Mouse (Mus musculus) lung, embryonic 15.5 days (tissue): ENCODE data around the gene Mbd5. TPM values are rescaled to one million over a fixed set of nuclear protein-coding genes. Genes with fewer than 3 reads are reported as not detected.
"Not testable (repeated sequence)": the region's sequence is repeated elsewhere in the genome, so short reads cannot be mapped to it uniquely, and the experiment has no call there.

Experiments used
- ATAC-seq: fragments of 200-750 bp; cut with Nextera tagmentation; 2 replicates; pipeline ENCODE4 v1.8.0; 2017; ENCODE audit warnings: moderate number of reproducible peaks, borderline replicate concordance; ENCODE audit not compliant: low FRiP score, low TSS enrichment; ENCODE audit errors: extremely low read depth
- H3K27ac ChIP-seq: fragments of 300-500 bp; sonication (generic); 2 replicates; pipeline ENCODE4 v1.5.1; 2015; ENCODE audit warnings: moderate library complexity, mild to moderate bottlenecking, inconsistent platforms
- H3K27me3 ChIP-seq: fragments of 300-500 bp; sonication (generic); 2 replicates; pipeline ENCODE4 v1.6.1; 2015; ENCODE audit warnings: inconsistent platforms
- H3K36me3 ChIP-seq: fragments of 300-500 bp; sonication (generic); 2 replicates; pipeline ENCODE4 v1.6.1; 2015; ENCODE audit warnings: inconsistent platforms
- H3K4me1 ChIP-seq: fragments of 300-500 bp; sonication (generic); 2 replicates; pipeline ENCODE4 v1.6.1; 2015; ENCODE audit warnings: inconsistent platforms
- H3K4me2 ChIP-seq: fragments of 300-500 bp; sonication (generic); 2 replicates; pipeline ENCODE4 v1.6.1; 2015; ENCODE audit warnings: inconsistent platforms, mild to moderate bottlenecking, moderate library complexity
- H3K4me3 ChIP-seq: fragments of 300-500 bp; sonication (generic); 2 replicates; pipeline ENCODE4 v1.5.1; 2015; ENCODE audit warnings: mild to moderate bottlenecking, inconsistent platforms
- H3K9ac ChIP-seq: fragments of 300-500 bp; sonication (generic); 2 replicates; pipeline ENCODE4 v1.6.1; 2015; ENCODE audit warnings: inconsistent platforms
- H3K9me3 ChIP-seq: fragments of 300-500 bp; sonication (generic); 2 replicates; pipeline ENCODE4 v1.6.1; 2016; ENCODE audit warnings: inconsistent platforms
- WGBS: fragments of 180-500 bp; shearing (Covaris S2); methylation state at CpG from one replicate; pipeline ENCODE4 v1.1.7; 2015; 5-methylcytosine and 5-hydroxymethylcytosine counted together
- polyA plus RNA-seq: library from polyadenylated mRNA; unstranded; fragments of >200 nt; fragmentation: Nextera tagmentation; extraction: Ambion mirVana; gene quantifications from 2 replicates; pipeline ENCODE4 v1.2.1, GENCODE M21; 2015

Gene Mbd5
- polyA plus RNA-seq, 1 experiment from 2014 or later = 21.9 TPM

DNA sequence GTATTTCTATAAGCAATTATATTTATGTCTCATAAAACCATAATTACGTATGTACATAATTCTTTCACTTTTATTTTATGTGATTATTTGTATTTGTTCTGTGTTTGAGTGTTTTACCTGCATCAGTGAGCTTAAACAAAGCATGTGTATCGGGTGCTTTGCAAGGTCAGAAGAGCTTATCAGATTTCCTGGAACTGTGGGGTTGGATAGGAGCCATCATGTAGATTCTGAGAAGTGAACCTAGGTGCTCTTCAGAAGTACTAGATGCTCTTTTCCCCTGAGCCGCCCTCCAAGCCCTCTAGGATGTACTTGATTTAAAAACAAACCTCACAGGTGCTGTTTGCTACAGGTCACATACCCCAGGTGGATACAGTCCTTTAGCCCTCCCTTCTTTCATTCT, 227.7 kb downstream of the Mbd5 start:
- no peaks in the 10 kb centered on the region for H3K9me3 ChIP-seq
- no peaks in the 10 kb centered on the region for H3K27me3 ChIP-seq
- H3K36me3 ChIP-seq = no peaks in the 10 kb centered on the region
- no peak overlapping the region for H3K4me3 ChIP-seq
- no peak overlapping the region for H3K4me2 ChIP-seq
- H3K4me1 ChIP-seq = no peaks in the 10 kb centered on the region
- H3K27ac ChIP-seq = no peak overlapping the region
- no peak for ATAC-seq
- 71% methylated on average over 3 of the region's 3 CpGs for WGBS
- H3K9ac ChIP-seq = no peak overlapping the region

DNA sequence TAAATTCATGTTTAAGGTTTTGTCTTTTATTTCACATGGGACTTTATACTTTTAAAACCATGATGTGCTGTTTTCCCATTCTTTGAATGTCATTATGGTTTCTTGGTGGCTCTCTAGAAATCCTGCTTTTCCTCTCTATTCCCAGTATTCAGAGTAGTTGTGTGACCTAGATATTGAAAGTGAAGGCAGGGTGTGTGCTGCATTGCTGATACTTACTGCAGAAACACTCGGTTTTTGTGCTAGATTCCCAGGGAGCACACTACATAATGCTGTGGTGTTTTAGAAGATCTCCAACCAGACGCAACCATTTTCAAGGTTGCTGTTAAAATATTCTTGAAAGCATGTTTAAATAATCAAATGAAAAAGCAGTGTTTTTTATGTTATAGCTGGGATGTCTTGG, 241.7 kb downstream of the Mbd5 start:
- no peaks in the 10 kb centered on the region for H3K9me3 ChIP-seq
- H3K4me1 ChIP-seq = no peaks in the 10 kb centered on the region
- H3K27ac ChIP-seq = no peak overlapping the region
- 76% methylated on average over 2 of the region's 2 CpGs for WGBS
- no peak overlapping the region for H3K9ac ChIP-seq
- no peaks in the 10 kb centered on the region for H3K27me3 ChIP-seq
- H3K4me2 ChIP-seq = no peak overlapping the region
- H3K36me3 ChIP-seq = no peaks in the 10 kb centered on the region
- no peak for ATAC-seq
- H3K4me3 ChIP-seq = no peak overlapping the region

DNA sequence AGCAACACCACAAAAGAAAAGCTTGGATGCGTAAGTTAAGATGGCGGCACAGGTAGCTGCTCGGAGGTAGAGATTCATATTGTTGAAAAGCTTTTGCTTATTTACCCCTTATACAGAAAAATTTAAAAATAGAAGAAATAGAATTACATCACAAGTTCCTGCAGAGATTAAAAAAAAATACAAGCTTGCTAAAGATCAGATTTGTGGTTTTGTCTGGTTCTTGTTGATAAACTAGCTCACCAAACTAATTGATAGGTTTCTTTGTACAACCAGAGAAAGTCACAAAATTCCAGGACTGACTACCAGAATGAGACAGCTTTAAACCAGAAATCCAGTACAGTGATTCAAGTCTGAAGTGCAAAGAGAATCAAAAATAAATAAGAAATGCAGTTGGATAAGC, 242.4 kb downstream of the Mbd5 start:
- no peaks in the 10 kb centered on the region for H3K4me1 ChIP-seq
- WGBS = 96% methylated on average over 3 of the region's 3 CpGs
- no peak overlapping the region for H3K4me2 ChIP-seq
- no peaks in the 10 kb centered on the region for H3K27me3 ChIP-seq
- no peaks in the 10 kb centered on the region for H3K36me3 ChIP-seq
- no peak overlapping the region for H3K9ac ChIP-seq
- no peak overlapping the region for H3K27ac ChIP-seq
- H3K4me3 ChIP-seq = no peak overlapping the region
- no peak for ATAC-seq
- H3K9me3 ChIP-seq = no peaks in the 10 kb centered on the region

DNA sequence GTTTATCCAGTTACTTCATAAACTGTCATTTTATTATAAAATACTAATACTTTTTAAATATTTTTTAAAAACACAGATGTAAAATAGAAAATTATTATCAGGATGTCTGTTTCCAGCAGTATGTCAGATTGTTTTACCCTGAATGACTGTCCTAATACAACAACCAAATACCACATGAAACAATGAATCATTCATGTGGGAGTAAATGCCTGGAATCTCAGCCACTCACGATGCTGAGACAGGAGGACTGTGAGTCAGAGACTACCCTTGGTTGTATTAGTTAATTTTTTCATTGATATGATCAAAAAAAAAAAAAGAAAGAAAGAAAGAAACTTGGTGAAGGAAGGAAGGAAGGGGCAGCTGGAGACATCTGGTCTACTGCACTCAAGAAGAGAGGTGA, 254.8 kb downstream of the Mbd5 start:
- no peaks in the 10 kb centered on the region for H3K4me1 ChIP-seq
- H3K4me2 ChIP-seq = no peak overlapping the region
- no peaks in the 10 kb centered on the region for H3K9me3 ChIP-seq
- H3K27ac ChIP-seq = no peak overlapping the region
- H3K36me3 ChIP-seq = no peaks in the 10 kb centered on the region
- no peak overlapping the region for H3K4me3 ChIP-seq
- ATAC-seq = no peak
- 59% methylated on average over 1 of the region's 1 CpGs for WGBS
- H3K27me3 ChIP-seq = no peaks in the 10 kb centered on the region
- H3K9ac ChIP-seq = no peak overlapping the region

DNA sequence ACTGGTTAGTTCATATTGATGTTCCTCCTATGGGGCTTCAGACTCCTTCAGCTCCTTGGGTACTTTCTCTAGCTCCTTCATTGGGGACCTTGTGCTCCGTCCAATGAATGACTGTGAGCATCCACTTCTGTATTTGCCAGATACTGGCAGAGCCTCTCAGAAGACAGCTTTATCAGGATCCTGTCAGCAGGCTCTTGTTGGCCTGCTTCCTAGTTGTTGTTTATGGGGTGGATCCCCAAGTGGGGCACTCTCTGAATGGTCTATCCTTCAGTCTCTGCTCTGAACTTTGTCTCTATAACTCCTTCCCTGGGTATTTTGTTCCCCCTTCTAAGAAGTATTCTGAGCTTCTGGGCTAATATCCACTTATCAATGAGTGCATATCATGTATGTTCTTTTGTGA, 256.4 kb downstream of the Mbd5 start:
- H3K4me3 ChIP-seq, ATAC-seq, H3K27ac ChIP-seq, H3K36me3 ChIP-seq, H3K4me2 ChIP-seq, H3K4me1 ChIP-seq, H3K27me3 ChIP-seq, H3K9ac ChIP-seq, H3K9me3 ChIP-seq: not testable (repeated sequence)
- WGBS = 92% methylated on average over 1 of the region's 1 CpGs

DNA sequence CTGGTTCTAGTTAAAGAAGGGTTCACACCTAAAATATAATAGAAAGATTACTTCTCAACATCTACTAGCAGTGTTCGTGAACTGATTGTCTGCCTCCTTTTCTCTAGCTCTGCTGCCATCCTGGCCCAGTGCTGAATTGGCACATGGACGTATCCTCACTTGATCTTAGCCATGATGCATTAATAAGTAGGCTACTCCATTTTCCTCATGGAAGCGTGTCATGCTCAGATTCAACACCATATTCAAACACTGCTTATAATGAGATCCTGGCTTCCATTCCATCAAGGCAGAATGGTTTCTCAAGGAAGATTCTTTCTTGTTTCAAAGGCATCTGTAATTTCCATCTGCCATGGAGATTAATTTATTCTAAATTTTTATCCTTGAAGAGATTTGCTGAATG, 260.0 kb downstream of the Mbd5 start:
- Histone ChIP-seq H3K4me1 (no peaks in the 10 kb centered on the region), H3K9ac (no peak overlapping the region), H3K27me3 (no peaks in the 10 kb centered on the region), H3K4me2 (no peak overlapping the region), H3K9me3 (no peaks in the 10 kb centered on the region), H3K36me3 (no peaks in the 10 kb centered on the region), H3K27ac (no peak overlapping the region), H3K4me3 (no peak overlapping the region)
- 84% methylated on average over 3 of the region's 3 CpGs for WGBS
- no peak for ATAC-seq

DNA sequence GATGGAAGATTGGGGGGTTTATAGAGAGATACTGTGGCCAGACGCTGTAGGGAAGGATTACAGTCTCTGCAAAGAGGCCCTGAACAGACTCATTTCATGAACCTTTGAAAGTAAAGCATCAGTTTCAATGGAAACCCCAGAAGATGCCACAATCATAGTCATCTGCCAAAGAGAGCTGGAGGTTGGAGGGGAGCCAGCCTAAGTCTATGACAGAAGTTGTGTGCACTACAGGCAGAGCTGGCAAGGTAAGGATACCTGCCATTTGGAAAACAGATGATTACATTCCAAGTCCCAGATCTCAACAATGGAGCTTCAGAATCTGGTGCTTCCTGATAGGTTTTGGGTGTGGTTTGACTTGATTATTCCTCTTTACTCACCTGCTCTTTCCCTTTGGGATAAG, 261.1 kb downstream of the Mbd5 start:
- WGBS = 93% methylated on average over 1 of the region's 1 CpGs
- no peak overlapping the region for H3K9ac ChIP-seq
- no peak for ATAC-seq

DNA sequence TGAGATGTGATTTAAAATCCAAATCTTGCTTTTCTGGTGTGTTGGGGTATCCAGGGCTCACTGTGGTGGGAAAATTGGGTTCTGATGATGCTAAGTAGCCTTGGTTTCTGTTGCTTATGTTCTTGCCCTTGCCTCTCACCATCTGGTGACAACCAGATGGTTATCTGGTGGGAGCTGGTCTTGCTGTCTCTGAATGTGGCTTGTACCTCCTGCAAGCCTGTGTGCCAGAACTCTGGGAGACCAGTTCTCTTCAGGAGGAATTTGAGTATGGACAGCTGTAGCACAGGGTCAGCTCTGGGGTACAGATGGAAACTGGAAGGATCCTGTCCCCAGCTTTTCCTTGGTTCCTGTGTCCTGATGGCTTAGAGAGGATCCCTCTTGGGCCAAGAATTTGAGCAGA, 280.4 kb downstream of the Mbd5 start:
- Histone ChIP-seq H3K27ac (no peak overlapping the region), H3K27me3 (no peaks in the 10 kb centered on the region), H3K4me1 (no peaks in the 10 kb centered on the region), H3K4me2 (no peak overlapping the region), H3K4me3 (no peak overlapping the region), H3K9ac (no peak overlapping the region), H3K9me3 (no peaks in the 10 kb centered on the region), H3K36me3 (no peaks in the 10 kb centered on the region)
- ATAC-seq = no peak

More for the DNA sequence above, 261.1 kb downstream of the Mbd5 start:
- no peak overlapping the region for H3K4me3 ChIP-seq
- no peaks in the 10 kb centered on the region for H3K4me1 ChIP-seq
- H3K4me2 ChIP-seq = no peak overlapping the region
- H3K27me3 ChIP-seq = no peaks in the 10 kb centered on the region
- H3K27ac ChIP-seq = no peak overlapping the region
- H3K9me3 ChIP-seq = no peaks in the 10 kb centered on the region
- no peaks in the 10 kb centered on the region for H3K36me3 ChIP-seq

DNA sequence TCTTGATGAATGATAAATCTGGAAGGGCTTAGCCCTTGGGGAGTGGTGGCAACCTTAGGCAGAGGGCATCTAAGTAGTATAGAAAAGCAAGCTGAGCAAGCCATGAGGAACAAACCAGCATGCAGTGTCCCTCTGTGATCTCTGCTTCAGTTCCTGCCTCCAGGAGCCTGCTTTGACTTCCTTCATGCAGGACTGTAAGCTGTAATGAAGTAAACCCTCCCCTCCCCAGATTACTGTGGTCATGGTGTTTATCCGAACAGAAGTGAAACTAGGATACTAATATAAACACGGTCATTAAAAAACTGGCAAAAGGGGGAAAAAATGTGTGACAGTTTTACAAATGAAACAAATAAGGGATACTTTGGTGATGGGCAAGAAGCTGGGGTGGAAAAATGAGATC, 284.8 kb downstream of the Mbd5 start:
- no peak overlapping the region for H3K27ac ChIP-seq
- H3K4me2 ChIP-seq = no peak overlapping the region
- no peaks in the 10 kb centered on the region for H3K36me3 ChIP-seq
- no peak overlapping the region for H3K4me3 ChIP-seq
- no peaks in the 10 kb centered on the region for H3K9me3 ChIP-seq
- ATAC-seq = no peak
- no peaks in the 10 kb centered on the region for H3K4me1 ChIP-seq
- no peak overlapping the region for H3K9ac ChIP-seq
- WGBS = 71% methylated on average over 2 of the region's 2 CpGs
- no peaks in the 10 kb centered on the region for H3K27me3 ChIP-seq

DNA sequence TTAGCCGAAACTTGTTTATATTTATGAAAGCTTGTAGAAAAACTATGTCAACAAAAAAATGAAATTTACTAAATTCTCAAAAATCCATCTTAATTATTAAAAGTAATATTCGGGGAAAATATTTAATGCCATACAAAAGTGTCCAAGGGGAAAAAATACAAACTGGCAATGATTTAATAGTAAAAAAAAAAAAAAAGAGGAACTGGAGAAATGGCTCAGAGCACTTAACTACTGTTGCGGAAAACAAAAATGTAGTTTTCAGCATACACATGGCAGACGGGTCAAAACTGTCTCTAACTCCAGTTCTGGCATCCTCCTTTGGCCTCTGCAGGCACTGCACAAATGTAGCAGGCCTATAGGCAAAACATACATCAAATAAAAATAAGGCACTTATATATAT, 292.4 kb downstream of the Mbd5 start:
- no peaks in the 10 kb centered on the region for H3K4me1 ChIP-seq
- H3K4me2 ChIP-seq = no peak overlapping the region
- no peak overlapping the region for H3K27ac ChIP-seq
- WGBS = 77% methylated on average over 4 of the region's 4 CpGs
- H3K4me3 ChIP-seq = no peak overlapping the region
- no peaks in the 10 kb centered on the region for H3K9me3 ChIP-seq
- no peak overlapping the region for H3K9ac ChIP-seq
- ATAC-seq = no peak
- H3K36me3 ChIP-seq = no peaks in the 10 kb centered on the region
- H3K27me3 ChIP-seq = no peaks in the 10 kb centered on the region

DNA sequence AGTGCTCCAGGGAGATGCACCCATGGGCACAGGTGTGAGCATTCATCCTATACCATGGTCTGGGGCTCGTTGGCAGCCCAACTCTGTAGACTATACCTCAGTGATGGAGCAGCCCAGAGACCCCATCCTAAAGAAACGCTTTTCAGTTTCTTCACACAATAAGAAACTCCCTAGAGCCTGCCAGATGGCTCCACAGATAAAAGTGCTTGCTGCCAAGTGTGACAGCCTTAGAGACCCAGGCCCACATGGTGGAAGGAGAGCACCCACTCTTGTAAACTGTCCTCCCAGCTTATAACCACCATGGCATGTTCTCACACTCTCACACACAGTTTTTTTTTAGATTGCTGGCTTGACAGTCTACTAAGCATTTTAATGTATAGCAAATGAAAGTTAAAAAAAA, 314.8 kb downstream of the Mbd5 start:
- H3K27me3 ChIP-seq = no peaks in the 10 kb centered on the region
- WGBS = 65% methylated on average over 2 of the region's 2 CpGs
- H3K27ac ChIP-seq = no peak overlapping the region
- no peaks in the 10 kb centered on the region for H3K36me3 ChIP-seq
- no peaks in the 10 kb centered on the region for H3K9me3 ChIP-seq
- H3K4me1 ChIP-seq = no peaks in the 10 kb centered on the region
- no peak for ATAC-seq
- H3K4me2 ChIP-seq = no peak overlapping the region
- H3K9ac ChIP-seq = no peak overlapping the region
- H3K4me3 ChIP-seq = no peak overlapping the region

DNA sequence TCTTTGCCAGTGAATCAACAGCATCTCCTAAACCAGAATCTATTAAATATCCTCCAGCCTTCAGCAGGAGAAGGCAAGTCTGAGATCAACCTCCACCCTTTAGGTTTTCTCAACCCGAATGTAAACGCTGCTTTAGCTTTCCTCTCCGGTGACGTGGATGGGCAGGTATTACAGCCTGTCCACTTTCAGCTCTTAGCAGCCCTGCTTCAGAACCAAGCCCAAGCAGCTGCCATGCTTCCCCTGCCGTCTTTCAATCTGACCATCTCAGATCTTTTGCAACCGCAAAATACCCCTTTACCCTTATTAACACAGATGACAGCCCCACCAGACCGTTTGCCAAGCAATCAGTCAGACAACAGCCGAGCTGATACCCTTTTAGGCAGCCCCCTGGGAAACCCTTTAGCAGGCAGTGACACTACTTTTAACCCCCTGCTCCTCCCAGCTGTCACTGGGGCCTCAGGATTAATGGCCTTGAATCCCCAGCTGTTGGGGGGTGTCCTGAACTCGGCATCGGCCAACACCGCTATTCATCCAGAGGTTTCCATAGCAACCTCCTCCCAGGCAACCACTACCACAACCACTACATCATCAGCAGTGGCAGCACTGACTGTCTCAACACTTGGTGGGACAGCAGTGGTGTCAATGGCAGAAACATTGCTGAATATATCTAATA, 323.1 kb downstream of the Mbd5 start:
- ATAC-seq = no peak
- Histone ChIP-seq H3K27ac (no peak overlapping the region), H3K27me3 (no peaks in the 10 kb centered on the region), H3K9ac (no peak overlapping the region), H3K9me3 (no peaks in the 10 kb centered on the region), H3K36me3 (no peaks in the 10 kb centered on the region), H3K4me2 (no peak overlapping the region), H3K4me1 (no peaks in the 10 kb centered on the region), H3K4me3 (no peak overlapping the region)
- WGBS = 20% methylated on average over 11 of the region's 11 CpGs
